In genomic region chr1:152076222-152076845, GRCm38 (mm10) we compare ENCODE assay signal across 22 mouse cellular contexts. TPM values are rescaled to one million over a fixed set of nuclear protein-coding genes. Genes with fewer than 3 reads are reported as not detected.
DNase-seq lines count a peak whose midpoint lies in the region; ATAC-seq and TF ChIP-seq lines count a peak whose summit lies in the region.
"Had no signal": no experiment of that assay in that cellular context is flagged by ENCODE, and none has a peak within 500 bp of the region (broad histone marks: within the 10 kb centered on the region; RNA-seq: fewer than 3 reads in every experiment).

No protein-coding gene starts in this region.

- no peak overlapping the region for H3K4me2 ChIP-seq in hindbrain, embryonic 11.5 days (replicated peaks; ENCODE audit: low read depth, low read length)
- no peak overlapping the region for H3K4me2 ChIP-seq in hindbrain, embryonic 16.5 days (ENCODE audit: low read length)
- no peak overlapping the region for H3K4me2 ChIP-seq in midbrain, embryonic 12.5 days (replicated peaks)
- no peak overlapping the region for H3K4me2 ChIP-seq in midbrain, postnatal 0 days (ENCODE audit: low read depth, low read length, poor library complexity, severe bottlenecking)
- no peak overlapping the region for H3K4me2 ChIP-seq in embryonic facial prominence, embryonic 14.5 days (ENCODE audit: low read depth, low read length)
- no peak overlapping the region for H3K4me2 ChIP-seq in midbrain, embryonic 15.5 days
- H3K4me2 ChIP-seq: embryonic facial prominence, embryonic 12.5 days; limb, embryonic 13.5 days; liver, embryonic 12.5 days had no signal

- no peaks in the 10 kb centered on the region for H3K27me3 ChIP-seq in hindbrain, embryonic 11.5 days (ENCODE audit: control insufficient read depth, insufficient read depth, low read length)
- no peaks in the 10 kb centered on the region for H3K27me3 ChIP-seq in hindbrain, embryonic 16.5 days (replicated peaks; ENCODE audit: control insufficient read depth, insufficient read depth, low read length)
- H3K27me3 ChIP-seq in midbrain, embryonic 12.5 days = no peaks in the 10 kb centered on the region
- H3K27me3 ChIP-seq in midbrain, postnatal 0 days (ENCODE audit: insufficient read depth, low read length) = no peaks in the 10 kb centered on the region
- H3K27me3 ChIP-seq in embryonic facial prominence, embryonic 14.5 days (replicated peaks; ENCODE audit: control insufficient read depth, insufficient read depth, low read length) = no peaks in the 10 kb centered on the region
- H3K27me3 ChIP-seq in midbrain, embryonic 15.5 days (replicated peaks) = no peaks in the 10 kb centered on the region
- H3K27me3 ChIP-seq: embryonic facial prominence, embryonic 12.5 days; limb, embryonic 13.5 days; liver, embryonic 12.5 days had no signal

- no peaks in the 10 kb centered on the region for H3K9me3 ChIP-seq in hindbrain, embryonic 11.5 days (ENCODE audit: control insufficient read depth, low read length)
- no peaks in the 10 kb centered on the region for H3K9me3 ChIP-seq in hindbrain, embryonic 16.5 days (ENCODE audit: control insufficient read depth, low read length)
- no peaks in the 10 kb centered on the region for H3K9me3 ChIP-seq in midbrain, embryonic 12.5 days
- H3K9me3 ChIP-seq in midbrain, postnatal 0 days (ENCODE audit: low read length) = no peaks in the 10 kb centered on the region
- H3K9me3 ChIP-seq in embryonic facial prominence, embryonic 14.5 days (ENCODE audit: control insufficient read depth, low read length) = no peaks in the 10 kb centered on the region
- H3K9me3 ChIP-seq in midbrain, embryonic 15.5 days = no peaks in the 10 kb centered on the region
- H3K9me3 ChIP-seq: embryonic facial prominence, embryonic 12.5 days; limb, embryonic 13.5 days; liver, embryonic 12.5 days had no signal

- 76% methylated on average over 14 of the region's 14 CpGs for WGBS in hindbrain, embryonic 11.5 days
- WGBS in hindbrain, embryonic 16.5 days = 63% methylated on average over 14 of the region's 14 CpGs
- WGBS in midbrain, embryonic 12.5 days = 83% methylated on average over 14 of the region's 14 CpGs
- 66% methylated on average over 14 of the region's 14 CpGs for WGBS in midbrain, postnatal 0 days
- WGBS in embryonic facial prominence, embryonic 14.5 days = 70% methylated on average over 14 of the region's 14 CpGs
- WGBS in midbrain, embryonic 15.5 days = 74% methylated on average over 14 of the region's 14 CpGs

- no peak overlapping the region for H3K9ac ChIP-seq in hindbrain, embryonic 11.5 days (ENCODE audit: low read depth, low read length)
- no peak overlapping the region for H3K9ac ChIP-seq in hindbrain, embryonic 16.5 days (ENCODE audit: low read depth, low read length)
- H3K9ac ChIP-seq in midbrain, embryonic 12.5 days (replicated peaks) = no peak overlapping the region
- no peak overlapping the region for H3K9ac ChIP-seq in midbrain, postnatal 0 days (replicated peaks; ENCODE audit: low read length, poor library complexity, severe bottlenecking)
- H3K9ac ChIP-seq in embryonic facial prominence, embryonic 14.5 days (ENCODE audit: low read depth, low read length) = no peak overlapping the region
- no peak overlapping the region for H3K9ac ChIP-seq in midbrain, embryonic 15.5 days
- H3K9ac ChIP-seq: embryonic facial prominence, embryonic 12.5 days; limb, embryonic 13.5 days; liver, embryonic 12.5 days had no signal

- peak overlapping the region; percentile 49; the same call in 1 of the 2 replicates for H3K27ac ChIP-seq in hindbrain, embryonic 11.5 days (ENCODE audit: low read depth, low read length)
- H3K27ac ChIP-seq in hindbrain, embryonic 16.5 days (ENCODE audit: low read depth, low read length) = no peak overlapping the region
- H3K27ac ChIP-seq in midbrain, embryonic 12.5 days (replicated peaks) = no peak overlapping the region
- H3K27ac ChIP-seq in midbrain, postnatal 0 days (ENCODE audit: low read depth, low read length) = no peak overlapping the region
- no peak overlapping the region for H3K27ac ChIP-seq in embryonic facial prominence, embryonic 14.5 days (replicated peaks; ENCODE audit: low read depth, low read length)
- H3K27ac ChIP-seq in midbrain, embryonic 15.5 days = no peak overlapping the region
- H3K27ac ChIP-seq: embryonic facial prominence, embryonic 12.5 days; limb, embryonic 13.5 days; liver, embryonic 12.5 days had no signal

- DNase-seq in hindbrain, embryonic 11.5 days (ENCODE audit: low spot score) = no peak
- DNase-seq in midbrain, postnatal 0 days (ENCODE audit: low spot score) = no peak
- peak; percentile 23 for DNase-seq in embryonic facial prominence, embryonic 14.5 days (ENCODE audit: low spot score)
- DNase-seq in heart, adult 8-10 months (ENCODE audit: low spot score) = no peak
- DNase-seq: adrenal gland, postnatal 36 days; cerebellum, adult 11-12 months; cerebellum, postnatal 10 days; gastrocnemius, postnatal 10 days; kidney, adult 18-20 months; kidney, postnatal 4 days; layer of hippocampus, adult 9-11 months; lung, postnatal 14 days; right cerebral cortex, postnatal 14 days had no signal

- ATAC-seq in hindbrain, embryonic 11.5 days (ENCODE audit: low FRiP score) = peak; percentile 55
- no peak for ATAC-seq in hindbrain, embryonic 16.5 days
- ATAC-seq in midbrain, embryonic 12.5 days (ENCODE audit: low FRiP score, low read depth) = peak; percentile 17; the same call in 1 of the 2 replicates
- no peak for ATAC-seq in midbrain, postnatal 0 days (ENCODE audit: low FRiP score)
- ATAC-seq in embryonic facial prominence, embryonic 14.5 days (ENCODE audit: low read depth) = no peak
- ATAC-seq in midbrain, embryonic 15.5 days (replicated peaks) = 0 out of 2 replicates have a peak, but pooled peaks have one; percentile 10
- ATAC-seq in erythroid progenitor cell, adult 5-6 weeks (replicated peaks; ENCODE audit: low FRiP score, poor library complexity, severe bottlenecking) = no peak
- ATAC-seq: inflammation-experienced regulatory T-cells, adult 6 months; liver, embryonic 12.5 days had no signal

- H3K4me1 ChIP-seq in hindbrain, embryonic 11.5 days (replicated peaks; ENCODE audit: control insufficient read depth, insufficient read depth, low read length) = peaks cover 2% of the 10 kb centered on the region; the same call in 1 of the 2 replicates
- no peaks in the 10 kb centered on the region; the same call in none of the 2 replicates for H3K4me1 ChIP-seq in hindbrain, embryonic 16.5 days (ENCODE audit: control insufficient read depth, insufficient read depth, low read depth, low read length)
- peaks cover 19% of the 10 kb centered on the region for H3K4me1 ChIP-seq in midbrain, embryonic 12.5 days
- no peaks in the 10 kb centered on the region for H3K4me1 ChIP-seq in midbrain, postnatal 0 days (ENCODE audit: insufficient read depth, low read length)
- peaks cover 18% of the 10 kb centered on the region for H3K4me1 ChIP-seq in embryonic facial prominence, embryonic 14.5 days (ENCODE audit: control insufficient read depth, insufficient read depth, low read length)
- peaks cover 21% of the 10 kb centered on the region for H3K4me1 ChIP-seq in midbrain, embryonic 15.5 days
- H3K4me1 ChIP-seq: liver, embryonic 12.5 days had no signal

- no peak overlapping the region for H3K4me3 ChIP-seq in hindbrain, embryonic 11.5 days (ENCODE audit: low read depth, low read length)
- H3K4me3 ChIP-seq in hindbrain, embryonic 16.5 days (ENCODE audit: low read length) = no peak overlapping the region
- no peak overlapping the region for H3K4me3 ChIP-seq in midbrain, embryonic 12.5 days
- no peak overlapping the region for H3K4me3 ChIP-seq in midbrain, postnatal 0 days (ENCODE audit: low read depth, low read length)
- H3K4me3 ChIP-seq in embryonic facial prominence, embryonic 14.5 days (ENCODE audit: low read depth, low read length) = no peak overlapping the region
- H3K4me3 ChIP-seq in midbrain, embryonic 15.5 days = no peak overlapping the region
- H3K4me3 ChIP-seq: embryonic facial prominence, embryonic 12.5 days; erythroblast, embryonic 14.5 days; limb, embryonic 13.5 days; liver, embryonic 12.5 days had no signal

- TF ChIP-seq CTCF in midbrain, postnatal 0 days (IDR thresholded peaks at IDR 0.05) = no peak

- no peaks in the 10 kb centered on the region for H3K36me3 ChIP-seq in hindbrain, embryonic 11.5 days (ENCODE audit: control insufficient read depth, insufficient read depth, low read length)
- H3K36me3 ChIP-seq in hindbrain, embryonic 16.5 days (ENCODE audit: control insufficient read depth, insufficient read depth, low read length) = no peaks in the 10 kb centered on the region
- H3K36me3 ChIP-seq in midbrain, embryonic 12.5 days = 0 out of 2 replicates have a peak, but pooled peaks cover 2% of the 10 kb centered on the region
- no peaks in the 10 kb centered on the region for H3K36me3 ChIP-seq in midbrain, postnatal 0 days (ENCODE audit: insufficient read depth, low read length)
- no peaks in the 10 kb centered on the region for H3K36me3 ChIP-seq in embryonic facial prominence, embryonic 14.5 days (ENCODE audit: control insufficient read depth, insufficient read depth, low read length)
- H3K36me3 ChIP-seq in midbrain, embryonic 15.5 days (replicated peaks) = no peaks in the 10 kb centered on the region
- H3K36me3 ChIP-seq: embryonic facial prominence, embryonic 12.5 days; limb, embryonic 13.5 days; liver, embryonic 12.5 days had no signal

RNA-seq across cellular contexts. Expression of gene 1700025G04Rik, which starts 13.6 kb away (rescaled TPM):
- polyA plus RNA-seq in hindbrain, embryonic 11.5 days (2014; fragmentation: Nextera tagmentation; extraction: Ambion mirVana) = 46.1 and 52.7 TPM in 2 replicates
- polyA plus RNA-seq in hindbrain, embryonic 16.5 days (2015; fragmentation: Nextera tagmentation; extraction: Ambion mirVana) = 24.9 TPM in 2 replicates
- polyA plus RNA-seq in midbrain, embryonic 12.5 days (2016; fragmentation: Nextera tagmentation; extraction: Ambion mirVana) = 38.4 and 42.4 TPM in 2 replicates
- total RNA-seq in midbrain, postnatal 0 days (2014; rRNA removed) = 24.0 and 34.2 TPM in 2 replicates
- polyA plus RNA-seq in midbrain, postnatal 0 days (2015; fragmentation: Nextera tagmentation; extraction: Ambion mirVana) = 20.4 and 22.6 TPM in 2 replicates
- 35.5 and 37.0 TPM in 2 replicates for polyA plus RNA-seq in embryonic facial prominence, embryonic 14.5 days (2014; fragmentation: Nextera tagmentation; extraction: Ambion mirVana)
- polyA plus RNA-seq in midbrain, embryonic 15.5 days (2015; fragmentation: Nextera tagmentation; extraction: Ambion mirVana) = 34.6 and 37.8 TPM in 2 replicates
- 10 to 100 TPM; 37.1 to 52.9 (median 46.2) TPM for total RNA-seq in heart, adult 8-10 months (2022)
- total RNA-seq in erythroid progenitor cell, adult 5-6 weeks (2015; ENCODE audit: low replicate concordance) = 0.72 and 28.5 TPM in 2 replicates
- total RNA-seq in erythroid progenitor cell, adult 5-6 weeks (2017; ENCODE audit: low replicate concordance) = 0.13 TPM in 1 of 2 replicates, not detected in the other

Comparison
In these comparisons a context has a peak if more than half of its experiments do, and no peak if none do; other contexts are left out.
1. ATAC-seq: peak in hindbrain, embryonic 11.5 days (single experiment), midbrain, embryonic 12.5 days (single experiment) and midbrain, embryonic 15.5 days (single experiment); none in hindbrain, embryonic 16.5 days (single experiment), midbrain, postnatal 0 days (single experiment), embryonic facial prominence, embryonic 14.5 days (single experiment) and erythroid progenitor cell, adult 5-6 weeks (single experiment).